ENCODE assay signal across 7 mouse cellular contexts in the genomic region with DNA sequence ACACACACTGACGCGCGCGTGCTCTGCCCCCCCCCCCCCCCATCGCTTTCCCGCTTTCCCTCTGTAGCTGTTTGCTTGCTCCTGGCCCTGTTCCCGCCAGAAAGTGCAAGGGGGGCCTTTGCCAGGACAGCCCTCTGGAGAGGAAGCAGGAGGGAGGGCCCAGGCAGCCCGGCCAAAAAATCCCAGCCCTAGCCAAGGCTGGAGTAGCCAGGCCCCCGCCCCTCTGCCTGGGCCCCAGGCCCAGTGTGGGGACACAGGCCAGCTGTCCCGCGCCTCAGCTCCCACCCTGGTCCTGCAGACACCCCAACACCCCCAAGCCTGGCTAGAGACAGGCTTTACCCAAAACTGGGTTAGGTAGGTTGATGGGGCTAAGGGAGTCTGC. TPM values are rescaled to one million over a fixed set of nuclear protein-coding genes. Genes with fewer than 3 reads are reported as not detected.
A peak's percentile ranks its signal among the peaks of the same experiment; 100 is the strongest.
DNase-seq lines count a peak whose midpoint lies in the region; ATAC-seq lines count a peak whose summit lies in the region.

No protein-coding gene starts in this region.

- ATAC-seq in forebrain, embryonic 14.5 days: peak; percentile 82
- ATAC-seq in liver, embryonic 13.5 days (ENCODE audit: low read depth): peak; percentile 31; the same call in 1 of the 2 replicates
- ATAC-seq in neural tube, embryonic 15.5 days (ENCODE audit: low FRiP score): peak; percentile 85

- H3K27ac ChIP-seq in forebrain, embryonic 14.5 days (ENCODE audit: low read depth, low read length): peak overlapping the region; percentile 39; the same call in 1 of the 2 replicates
- H3K27ac ChIP-seq in liver, embryonic 13.5 days: no peak overlapping the region
- H3K27ac ChIP-seq in neural tube, embryonic 15.5 days (replicated peaks): peak overlapping the region; percentile 61; the same call in 1 of the 2 replicates

- peak overlapping the region; percentile 68 for H3K9ac ChIP-seq in forebrain, embryonic 14.5 days (ENCODE audit: low read length)
- H3K9ac ChIP-seq in liver, embryonic 13.5 days: no peak overlapping the region
- H3K9ac ChIP-seq in neural tube, embryonic 15.5 days (replicated peaks): peak overlapping the region; percentile 60; the same call in 1 of the 2 replicates

- H3K27me3 ChIP-seq in forebrain, embryonic 14.5 days (replicated peaks; ENCODE audit: control insufficient read depth, insufficient read depth, low read length): no peaks in the 10 kb centered on the region
- peaks cover 25% of the 10 kb centered on the region; the same call in 1 of the 2 replicates for H3K27me3 ChIP-seq in liver, embryonic 13.5 days
- H3K27me3 ChIP-seq in neural tube, embryonic 15.5 days (replicated peaks): no peaks in the 10 kb centered on the region; the same call in 1 of the 2 replicates

- peak overlapping the region; percentile 70 for H3K4me2 ChIP-seq in forebrain, embryonic 14.5 days (ENCODE audit: low read length)
- H3K4me2 ChIP-seq in liver, embryonic 13.5 days: peak overlapping the region; percentile 54
- H3K4me2 ChIP-seq in neural tube, embryonic 15.5 days: peak overlapping the region; percentile 85

- DNase-seq in cerebellum, adult 8-10 months: peak; percentile 20
- DNase-seq in forebrain, embryonic 14.5 days (ENCODE audit: low spot score): peak; percentile 86
- peak; percentile 95 for DNase-seq in heart, postnatal 10 days
- peak; percentile 87 to 88 for DNase-seq in kidney, postnatal 36 days
- no peak for DNase-seq in liver, embryonic 13.5 days
- DNase-seq in urinary bladder, postnatal 25 days (ENCODE audit: low spot score): peak; percentile 76

- intact Hi-C loops in heart, postnatal 10 days (cut with DNase I): loop anchor here (5.0 kb wide), 1 partner anchor 220 kb away; no protein-coding TSS in a partner anchor

- no peaks in the 10 kb centered on the region for H3K9me3 ChIP-seq in forebrain, embryonic 14.5 days (replicated peaks; ENCODE audit: control insufficient read depth, low read length)
- no peaks in the 10 kb centered on the region for H3K9me3 ChIP-seq in liver, embryonic 13.5 days (replicated peaks)
- no peaks in the 10 kb centered on the region for H3K9me3 ChIP-seq in neural tube, embryonic 15.5 days (replicated peaks)

- H3K36me3 ChIP-seq in forebrain, embryonic 14.5 days (ENCODE audit: control insufficient read depth, insufficient read depth, low read length): no peaks in the 10 kb centered on the region
- H3K36me3 ChIP-seq in liver, embryonic 13.5 days: no peaks in the 10 kb centered on the region
- H3K36me3 ChIP-seq in neural tube, embryonic 15.5 days: no peaks in the 10 kb centered on the region

- H3K4me1 ChIP-seq in forebrain, embryonic 14.5 days (ENCODE audit: control insufficient read depth, insufficient read depth, low read length): peaks cover 11% of the 10 kb centered on the region
- peaks cover 9% of the 10 kb centered on the region for H3K4me1 ChIP-seq in liver, embryonic 13.5 days (replicated peaks)
- peaks cover 16% of the 10 kb centered on the region for H3K4me1 ChIP-seq in neural tube, embryonic 15.5 days

- peak overlapping the region; percentile 39 for H3K4me3 ChIP-seq in forebrain, embryonic 14.5 days (ENCODE audit: low read depth, low read length)
- no peak overlapping the region for H3K4me3 ChIP-seq in liver, embryonic 13.5 days (replicated peaks)
- H3K4me3 ChIP-seq in neural tube, embryonic 15.5 days (replicated peaks): peak overlapping the region; percentile 49

- 4% methylated on average over 6 of the region's 11 CpGs for WGBS in forebrain, embryonic 14.5 days
- WGBS in liver, embryonic 13.5 days (ENCODE audit: insufficient replicate concordance): 17% methylated on average over 4 of the region's 11 CpGs
- WGBS in neural tube, embryonic 15.5 days: 7% methylated on average over 4 of the region's 11 CpGs

RNA-seq across cellular contexts. Expression of gene Eln, which starts 0.4 kb away (rescaled TPM):
- polyA plus RNA-seq in forebrain, embryonic 14.5 days (2014; fragmentation: Nextera tagmentation; extraction: Ambion mirVana): 4.1 and 6.0 TPM in 2 replicates
- 100 to 1,000 TPM; 610 to 981 TPM for total RNA-seq in heart, postnatal 10 days (2021)
- polyA plus RNA-seq in liver, embryonic 13.5 days (2015; fragmentation: Nextera tagmentation; extraction: Ambion mirVana): 3.5 and 3.8 TPM in 2 replicates
- polyA plus RNA-seq in neural tube, embryonic 15.5 days (2015; fragmentation: Nextera tagmentation; extraction: Ambion mirVana): 25.8 and 51.6 TPM in 2 replicates

RNA-seq across cellular contexts. Expression of gene Limk1, which starts 59.1 kb away (rescaled TPM):
- 14.0 and 16.4 TPM in 2 replicates for polyA plus RNA-seq in forebrain, embryonic 14.5 days (2014; fragmentation: Nextera tagmentation; extraction: Ambion mirVana)
- total RNA-seq in heart, postnatal 10 days (2021): 10 to 100 TPM; 10.0 to 11.4 TPM
- 0.75 and 0.98 TPM in 2 replicates for polyA plus RNA-seq in liver, embryonic 13.5 days (2015; fragmentation: Nextera tagmentation; extraction: Ambion mirVana)
- 22.7 and 27.1 TPM in 2 replicates for polyA plus RNA-seq in neural tube, embryonic 15.5 days (2015; fragmentation: Nextera tagmentation; extraction: Ambion mirVana)

Comparison
In these comparisons a context has a peak if more than half of its experiments do, and no peak if none do; other contexts are left out.
1. ATAC-seq: peak in every context shown above with its lines; median percentile 85 in neural tube, embryonic 15.5 days; 82 in forebrain, embryonic 14.5 days; 31 in liver, embryonic 13.5 days.